Mouse (Mus musculus) ES-Bruce4 (cell line): ENCODE measurements around the gene Anks1. TPM values are rescaled to one million over a fixed set of nuclear protein-coding genes. Genes with fewer than 3 reads are reported as not detected.

Source experiments
- H3K27ac ChIP-seq: 2 replicates; pipeline ENCODE4 v1.5.1; 2012; ENCODE audit warnings: low read length, inconsistent platforms; ENCODE audit not compliant: insufficient read depth
- H3K27me3 ChIP-seq: 2 replicates; pipeline ENCODE4 v1.6.1; 2012; ENCODE audit warnings: mild to moderate bottlenecking, low read length, inconsistent platforms; ENCODE audit not compliant: control insufficient read depth, poor library complexity, insufficient read depth, severe bottlenecking
- H3K36me3 ChIP-seq: 2 replicates; pipeline ENCODE4 v1.6.1; 2012; ENCODE audit warnings: inconsistent platforms, mild to moderate bottlenecking, low read length, moderate library complexity; ENCODE audit not compliant: control insufficient read depth, poor library complexity, insufficient read depth, severe bottlenecking
- H3K4me1 ChIP-seq: one replicate; pipeline ENCODE4 v1.8.1; 2011; ENCODE audit warnings: low read length; ENCODE audit not compliant: control insufficient read depth, insufficient read depth
- H3K4me3 ChIP-seq: 2 replicates; pipeline ENCODE4 v1.5.1; 2011; ENCODE audit warnings: low read depth, mild to moderate bottlenecking, low read length
- H3K9ac ChIP-seq: 2 replicates; pipeline ENCODE4 v1.6.1; 2012; ENCODE audit warnings: low read depth, mild to moderate bottlenecking, inconsistent platforms; ENCODE audit not compliant: poor library complexity, severe bottlenecking
- H3K9me3 ChIP-seq: replicated peaks from 2 replicates; pipeline ENCODE4 v1.6.1; 2012; ENCODE audit warnings: mild to moderate bottlenecking, low read length, inconsistent platforms; ENCODE audit not compliant: control insufficient read depth, poor library complexity, insufficient read depth, severe bottlenecking
- CTCF ChIP-seq: IDR thresholded peaks from one replicate; pipeline ENCODE4 v1.8.1; 2011; ENCODE audit warnings: low read depth, low read length
- EP300 ChIP-seq: IDR thresholded peaks from 2 replicates; pipeline ENCODE4 v1.6.1; 2011; ENCODE audit warnings: low read depth, low read length; ENCODE audit not compliant: insufficient read depth
- POLR2A ChIP-seq: IDR thresholded peaks from one replicate; pipeline ENCODE4 v1.8.1; 2011; ENCODE audit warnings: low read length; ENCODE audit not compliant: insufficient read depth
- polyA plus RNA-seq: library from polyadenylated mRNA; stranded (reverse); fragments of >200 nt; gene quantifications from 2 replicates; pipeline ENCODE4 v1.2.4, GENCODE M21; 2011; ENCODE audit warnings: low read depth; ENCODE audit not compliant: missing spikeins, insufficient read depth, insufficient read length

Anks1 gene
- polyA plus RNA-seq, 1 experiment = 23.7 TPM

GRCm38 (mm10) chr17:28018776-28019175 lies 109.7 kb downstream of the Anks1 start:
- no peak overlapping the region for H3K4me3 ChIP-seq
- peaks cover 16% of the 10 kb centered on the region for H3K4me1 ChIP-seq
- TF ChIP-seq EP300 (no peak), CTCF (no peak), POLR2A (no peak)
- H3K27ac ChIP-seq = no peak overlapping the region
- H3K36me3 ChIP-seq = no peaks in the 10 kb centered on the region
- no peaks in the 10 kb centered on the region for H3K27me3 ChIP-seq
- no peaks in the 10 kb centered on the region for H3K9me3 ChIP-seq
- H3K9ac ChIP-seq = no peak overlapping the region

DNA sequence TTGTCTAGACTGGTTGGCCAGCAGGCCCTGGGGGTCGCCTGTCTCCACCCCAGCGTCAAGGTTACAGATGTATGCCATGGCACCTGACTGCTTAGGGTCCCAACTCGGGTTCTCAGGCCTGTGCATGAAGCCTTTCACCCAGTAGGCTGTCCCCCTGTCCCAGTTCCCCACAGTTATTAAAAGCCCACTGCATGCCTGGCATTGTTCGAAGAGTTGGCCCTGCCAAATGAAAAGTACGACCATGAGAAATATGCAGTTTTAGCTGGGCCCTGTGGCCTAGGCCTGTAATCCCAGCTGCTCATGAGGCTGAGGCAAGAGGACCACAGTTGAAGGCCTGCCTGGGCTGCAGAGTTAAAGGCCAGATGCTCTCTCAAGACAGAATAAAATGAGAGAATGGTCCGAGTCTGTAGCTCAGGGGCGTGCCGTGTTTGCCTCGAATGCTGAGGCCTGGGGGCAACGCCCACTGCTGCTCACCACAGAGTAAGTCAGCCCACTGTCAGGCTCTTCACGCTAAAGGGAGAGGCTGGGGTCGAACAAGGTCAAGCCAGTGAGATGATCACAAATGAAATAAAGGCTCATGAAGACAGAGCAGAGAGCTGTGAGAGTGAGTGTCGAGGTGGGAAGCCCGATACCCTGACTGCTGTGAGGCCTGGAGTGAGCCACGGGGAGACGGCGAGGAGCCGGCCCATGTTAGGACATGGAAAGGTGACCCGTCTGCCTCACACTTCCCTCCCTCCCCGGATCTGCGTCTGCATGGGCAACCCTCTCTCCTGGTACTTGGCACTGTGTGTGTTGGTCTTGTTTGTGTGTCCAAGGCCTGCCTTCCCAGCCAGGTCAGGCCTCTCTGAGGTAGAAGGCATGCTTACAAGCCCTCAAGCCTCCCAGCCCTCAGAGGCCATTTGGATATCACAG lies 110.9 kb downstream of the Anks1 start:
- no peaks in the 10 kb centered on the region for H3K9me3 ChIP-seq
- H3K27ac ChIP-seq = 0 out of 2 replicates have a peak overlapping the region, but pooled peaks have one; percentile 29
- no peak overlapping the region for H3K4me3 ChIP-seq
- no peaks in the 10 kb centered on the region for H3K36me3 ChIP-seq
- peaks cover 13% of the 10 kb centered on the region for H3K4me1 ChIP-seq
- TF ChIP-seq CTCF = no peak
- no peak for TF ChIP-seq EP300
- TF ChIP-seq POLR2A = no peak
- H3K9ac ChIP-seq = no peak overlapping the region
- no peaks in the 10 kb centered on the region for H3K27me3 ChIP-seq

- no peak overlapping the region for H3K4me3 ChIP-seq
- no peak for TF ChIP-seq EP300
- H3K9ac ChIP-seq = no peak overlapping the region
- peaks cover 13% of the 10 kb centered on the region for H3K4me1 ChIP-seq
- no peaks in the 10 kb centered on the region for H3K9me3 ChIP-seq
- H3K36me3 ChIP-seq = no peaks in the 10 kb centered on the region
- no peak overlapping the region for H3K27ac ChIP-seq
- H3K27me3 ChIP-seq = no peaks in the 10 kb centered on the region
Measured at GRCm38 (mm10) chr17:28021911-28022310, 112.8 kb downstream of the Anks1 start.

GRCm38 (mm10) chr17:28022854-28023655 lies 113.9 kb downstream of the Anks1 start:
- Histone ChIP-seq H3K27ac (no peak overlapping the region), H3K4me1 (peaks cover 9% of the 10 kb centered on the region), H3K27me3 (no peaks in the 10 kb centered on the region), H3K4me3 (no peak overlapping the region), H3K36me3 (no peaks in the 10 kb centered on the region), H3K9ac (no peak overlapping the region), H3K9me3 (no peaks in the 10 kb centered on the region)
- TF ChIP-seq POLR2A (no peak), CTCF (no peak), EP300 (no peak)

DNA sequence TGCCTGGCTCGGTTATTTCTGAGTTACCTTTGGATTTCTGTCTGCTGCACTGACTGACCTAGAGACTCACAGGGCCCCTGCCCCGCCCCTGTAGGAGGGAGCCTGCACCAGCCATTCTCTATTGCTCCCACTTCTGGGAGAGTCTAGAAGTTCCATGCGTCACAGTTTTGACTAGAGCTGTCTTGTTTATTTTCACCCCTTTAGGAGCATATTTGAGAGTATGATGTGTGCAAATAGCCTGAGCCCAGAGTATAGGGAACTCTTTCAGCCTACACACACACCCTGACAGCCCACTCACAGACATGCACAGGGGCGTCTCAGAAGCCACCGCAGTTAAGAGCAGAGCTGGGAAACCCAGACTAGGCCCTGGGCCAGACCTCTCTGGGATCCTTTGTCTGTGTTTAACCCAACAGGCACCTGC lies 116.4 kb downstream of the Anks1 start:
- no peak overlapping the region for H3K27ac ChIP-seq
- H3K36me3 ChIP-seq = no peaks in the 10 kb centered on the region

More for the DNA sequence above, 116.4 kb downstream of the Anks1 start:
- Histone ChIP-seq H3K27me3 (no peaks in the 10 kb centered on the region), H3K4me1 (peaks cover 7% of the 10 kb centered on the region), H3K4me3 (no peak overlapping the region), H3K9ac (no peak overlapping the region), H3K9me3 (no peaks in the 10 kb centered on the region)
- TF ChIP-seq CTCF = no peak
- TF ChIP-seq POLR2A = no peak
- TF ChIP-seq EP300 = no peak
